Mouse (Mus musculus) lung, postnatal 0 days (tissue): ENCODE data around the gene Ip6k2.

Experiments
- CTCF ChIP-seq: IDR thresholded peaks from 2 replicates; pipeline ENCODE4 v1.5.1; 2016; ENCODE audit warnings: antibody characterized with exemption, mild to moderate bottlenecking
- EP300 ChIP-seq: IDR thresholded peaks from 2 replicates; pipeline ENCODE4 v1.6.1; 2016; ENCODE audit warnings: antibody characterized with exemption, mild to moderate bottlenecking, control low read depth

GRCm38 (mm10) chr9:108788713-108789112 is 5.1 kb downstream of the Ip6k2 start:
- TF ChIP-seq CTCF (no peak), EP300 (no peak)
